Mouse (Mus musculus): Measurements from ENCODE around the gene Mpo. TPM values are rescaled to one million over a fixed set of nuclear protein-coding genes. Genes with fewer than 3 reads are reported as not detected.

The Mpo gene
- polyA plus RNA-seq, 1 experiment: not detected

- H3K4me1 ChIP-seq (ENCODE audit: control insufficient read depth, insufficient read depth, low read length): peaks cover 7% of the 10 kb centered on the region
- no peak overlapping the region for H3K27ac ChIP-seq (ENCODE audit: insufficient read depth, low read length)
- H3K27me3 ChIP-seq (ENCODE audit: control insufficient read depth, insufficient read depth, low read length, poor library complexity, severe bottlenecking): no peaks in the 10 kb centered on the region
- H3K9ac ChIP-seq (ENCODE audit: low read depth, poor library complexity, severe bottlenecking): no peak overlapping the region
- no peaks in the 10 kb centered on the region for H3K9me3 ChIP-seq (replicated peaks; ENCODE audit: control insufficient read depth, insufficient read depth, low read length, poor library complexity, severe bottlenecking)
- TF ChIP-seq EP300 (IDR thresholded peaks at IDR 0.05; ENCODE audit: insufficient read depth, low read depth, low read length) (no peak), POLR2A (IDR thresholded peaks at IDR 0.05; ENCODE audit: insufficient read depth, low read length) (no peak), CTCF (IDR thresholded peaks at IDR 0.05; ENCODE audit: low read depth, low read length) (no peak)
- no peaks in the 10 kb centered on the region for H3K36me3 ChIP-seq (ENCODE audit: control insufficient read depth, insufficient read depth, low read length, poor library complexity, severe bottlenecking)
- no peak overlapping the region for H3K4me3 ChIP-seq (ENCODE audit: low read depth, low read length)
Measured at GRCm38 (mm10) chr11:87751491-87751966, 41.9 kb upstream of the Mpo start.

GRCm38 (mm10) chr11:87752307-87752706 lies 41.1 kb upstream of the Mpo start:
- Histone ChIP-seq H3K9ac (ENCODE audit: low read depth, poor library complexity, severe bottlenecking) (no peak overlapping the region), H3K36me3 (ENCODE audit: control insufficient read depth, insufficient read depth, low read length, poor library complexity, severe bottlenecking) (peaks cover 3% of the 10 kb centered on the region; the same call in 1 of the 2 replicates), H3K4me3 (ENCODE audit: low read depth, low read length) (no peak overlapping the region), H3K27ac (ENCODE audit: insufficient read depth, low read length) (peak overlapping the region; percentile 15; the same call in 1 of the 2 replicates), H3K27me3 (ENCODE audit: control insufficient read depth, insufficient read depth, low read length, poor library complexity, severe bottlenecking) (no peaks in the 10 kb centered on the region), H3K9me3 (replicated peaks; ENCODE audit: control insufficient read depth, insufficient read depth, low read length, poor library complexity, severe bottlenecking) (no peaks in the 10 kb centered on the region), H3K4me1 (ENCODE audit: control insufficient read depth, insufficient read depth, low read length) (peaks cover 7% of the 10 kb centered on the region)
- TF ChIP-seq POLR2A (IDR thresholded peaks at IDR 0.05; ENCODE audit: insufficient read depth, low read length): no peak
- no peak for TF ChIP-seq CTCF (IDR thresholded peaks at IDR 0.05; ENCODE audit: low read depth, low read length)
- TF ChIP-seq EP300 (IDR thresholded peaks at IDR 0.05; ENCODE audit: insufficient read depth, low read depth, low read length): no peak

GRCm38 (mm10) chr11:87753255-87753654 lies 40.1 kb upstream of the Mpo start:
- H3K9ac ChIP-seq (ENCODE audit: low read depth, poor library complexity, severe bottlenecking): no peak overlapping the region
- H3K27me3 ChIP-seq (ENCODE audit: control insufficient read depth, insufficient read depth, low read length, poor library complexity, severe bottlenecking): no peaks in the 10 kb centered on the region
- TF ChIP-seq POLR2A (IDR thresholded peaks at IDR 0.05; ENCODE audit: insufficient read depth, low read length) (no peak), CTCF (IDR thresholded peaks at IDR 0.05; ENCODE audit: low read depth, low read length) (no peak), EP300 (IDR thresholded peaks at IDR 0.05; ENCODE audit: insufficient read depth, low read depth, low read length) (no peak)
- peaks cover 7% of the 10 kb centered on the region; the same call in 1 of the 2 replicates for H3K36me3 ChIP-seq (ENCODE audit: control insufficient read depth, insufficient read depth, low read length, poor library complexity, severe bottlenecking)
- no peaks in the 10 kb centered on the region for H3K9me3 ChIP-seq (replicated peaks; ENCODE audit: control insufficient read depth, insufficient read depth, low read length, poor library complexity, severe bottlenecking)
- no peak overlapping the region for H3K4me3 ChIP-seq (ENCODE audit: low read depth, low read length)
- H3K4me1 ChIP-seq (ENCODE audit: control insufficient read depth, insufficient read depth, low read length): peaks cover 7% of the 10 kb centered on the region
- no peak overlapping the region for H3K27ac ChIP-seq (ENCODE audit: insufficient read depth, low read length)

- TF ChIP-seq POLR2A (IDR thresholded peaks at IDR 0.05; ENCODE audit: insufficient read depth, low read length) (no peak), CTCF (IDR thresholded peaks at IDR 0.05; ENCODE audit: low read depth, low read length) (no peak), EP300 (IDR thresholded peaks at IDR 0.05; ENCODE audit: insufficient read depth, low read depth, low read length) (no peak)
- H3K4me3 ChIP-seq (ENCODE audit: low read depth, low read length): no peak overlapping the region
- H3K9ac ChIP-seq (ENCODE audit: low read depth, poor library complexity, severe bottlenecking): no peak overlapping the region
- peaks cover 7% of the 10 kb centered on the region for H3K4me1 ChIP-seq (ENCODE audit: control insufficient read depth, insufficient read depth, low read length)
- H3K36me3 ChIP-seq (ENCODE audit: control insufficient read depth, insufficient read depth, low read length, poor library complexity, severe bottlenecking): peaks cover 7% of the 10 kb centered on the region; the same call in 1 of the 2 replicates
- no peak overlapping the region for H3K27ac ChIP-seq (ENCODE audit: insufficient read depth, low read length)
- no peaks in the 10 kb centered on the region for H3K9me3 ChIP-seq (replicated peaks; ENCODE audit: control insufficient read depth, insufficient read depth, low read length, poor library complexity, severe bottlenecking)
- H3K27me3 ChIP-seq (ENCODE audit: control insufficient read depth, insufficient read depth, low read length, poor library complexity, severe bottlenecking): no peaks in the 10 kb centered on the region
Measured at GRCm38 (mm10) chr11:87753891-87754501, 39.4 kb upstream of the Mpo start.

GRCm38 (mm10) chr11:87754603-87755002 lies 38.8 kb upstream of the Mpo start:
- TF ChIP-seq CTCF (IDR thresholded peaks at IDR 0.05; ENCODE audit: low read depth, low read length) (no peak), EP300 (IDR thresholded peaks at IDR 0.05; ENCODE audit: insufficient read depth, low read depth, low read length) (0 out of 2 replicates have a peak, but pooled peaks have one; percentile 36)
- Histone ChIP-seq H3K36me3 (ENCODE audit: control insufficient read depth, insufficient read depth, low read length, poor library complexity, severe bottlenecking) (peaks cover 7% of the 10 kb centered on the region; the same call in 1 of the 2 replicates), H3K4me1 (ENCODE audit: control insufficient read depth, insufficient read depth, low read length) (peaks cover 3% of the 10 kb centered on the region), H3K9me3 (replicated peaks; ENCODE audit: control insufficient read depth, insufficient read depth, low read length, poor library complexity, severe bottlenecking) (no peaks in the 10 kb centered on the region), H3K27ac (ENCODE audit: insufficient read depth, low read length) (peak overlapping the region; percentile 52), H3K4me3 (ENCODE audit: low read depth, low read length) (0 out of 2 replicates have a peak overlapping the region, but pooled peaks have one; percentile 2), H3K9ac (ENCODE audit: low read depth, poor library complexity, severe bottlenecking) (peak overlapping the region; percentile 78; the same call in 1 of the 2 replicates), H3K27me3 (ENCODE audit: control insufficient read depth, insufficient read depth, low read length, poor library complexity, severe bottlenecking) (no peaks in the 10 kb centered on the region)

GRCm38 (mm10) chr11:87755360-87756017 lies 37.9 kb upstream of the Mpo start:
- H3K9ac ChIP-seq (ENCODE audit: low read depth, poor library complexity, severe bottlenecking): peak overlapping the region; percentile 78
- peaks cover 7% of the 10 kb centered on the region; the same call in 1 of the 2 replicates for H3K36me3 ChIP-seq (ENCODE audit: control insufficient read depth, insufficient read depth, low read length, poor library complexity, severe bottlenecking)
- peak overlapping the region; percentile 75 for H3K4me3 ChIP-seq (ENCODE audit: low read depth, low read length)
- peak overlapping the region; percentile 49 for H3K27ac ChIP-seq (ENCODE audit: insufficient read depth, low read length)
- TF ChIP-seq POLR2A (IDR thresholded peaks at IDR 0.05; ENCODE audit: insufficient read depth, low read length): peak; percentile 88
- TF ChIP-seq CTCF (IDR thresholded peaks at IDR 0.05; ENCODE audit: low read depth, low read length): no peak
- 0 out of 2 replicates have a peak, but pooled peaks have one; percentile 40 for TF ChIP-seq EP300 (IDR thresholded peaks at IDR 0.05; ENCODE audit: insufficient read depth, low read depth, low read length)
- no peaks in the 10 kb centered on the region for H3K9me3 ChIP-seq (replicated peaks; ENCODE audit: control insufficient read depth, insufficient read depth, low read length, poor library complexity, severe bottlenecking)
- H3K4me1 ChIP-seq (ENCODE audit: control insufficient read depth, insufficient read depth, low read length): peaks cover 3% of the 10 kb centered on the region
- no peaks in the 10 kb centered on the region for H3K27me3 ChIP-seq (ENCODE audit: control insufficient read depth, insufficient read depth, low read length, poor library complexity, severe bottlenecking)

All from ES-Bruce4 (cell line).